Mouse (Mus musculus) heart, embryonic 10.5 days (tissue): ENCODE measurements at regions not wholly inside any gene's neighbourhood (a gene's known extent, or its start where the extent isn't known, plus 50 kb on each side); places are given as distances from the start of the nearest gene placed in this dataset.
"Not testable (repeated sequence)": the region's sequence is repeated elsewhere in the genome, so short reads cannot be mapped to it uniquely, and the experiment has no call there.

Experiments
- DNase-seq: peaks from one replicate; pipeline ENCODE4 v3.0.0-alpha.2; 2017; ENCODE audit warnings: low spot score
- H3K27ac ChIP-seq: fragments of 300-500 bp; sonication (generic); 2 replicates; pipeline ENCODE4 v1.5.1; 2016; ENCODE audit warnings: mild to moderate bottlenecking
- H3K27me3 ChIP-seq: fragments of 300-500 bp; sonication (generic); 2 replicates; pipeline ENCODE4 v1.6.1; 2016; ENCODE audit warnings: mild to moderate bottlenecking; ENCODE audit not compliant: poor library complexity, insufficient read depth, severe bottlenecking
- H3K36me3 ChIP-seq: fragments of 300-500 bp; sonication (generic); 2 replicates; pipeline ENCODE4 v1.6.1; 2016; ENCODE audit warnings: mild to moderate bottlenecking, moderate library complexity
- H3K4me1 ChIP-seq: fragments of 300-500 bp; sonication (generic); 2 replicates; pipeline ENCODE4 v1.6.1; 2016; ENCODE audit warnings: mild to moderate bottlenecking
- H3K4me3 ChIP-seq: fragments of 300-500 bp; sonication (generic); 2 replicates; pipeline ENCODE4 v1.5.1; 2016; ENCODE audit warnings: mild to moderate bottlenecking, moderate library complexity
- H3K9me3 ChIP-seq: fragments of 300-500 bp; sonication (generic); 2 replicates; pipeline ENCODE4 v1.6.1; 2016; ENCODE audit warnings: mild to moderate bottlenecking, moderate library complexity
- whole genome bisulfite sequencing: fragments of 180-500 bp; shearing (Covaris S2); methylation state at CpG from one replicate; pipeline ENCODE4 v1.1.7; 2016; 5-methylcytosine and 5-hydroxymethylcytosine counted together

GRCm38 (mm10) chr14:86599511-86599910 is 541.5 kb downstream of the Diaph3 start:
- 76% methylated on average over 3 of the region's 3 CpGs for WGBS
- no peaks in the 10 kb centered on the region for H3K9me3 ChIP-seq
- no peak overlapping the region for H3K27ac ChIP-seq
- DNase-seq: no peak
- no peaks in the 10 kb centered on the region for H3K27me3 ChIP-seq
- no peaks in the 10 kb centered on the region for H3K4me1 ChIP-seq
- no peak overlapping the region for H3K4me3 ChIP-seq
- H3K36me3 ChIP-seq: no peaks in the 10 kb centered on the region

GRCm38 (mm10) chr14:86588525-86588924 is 552.5 kb downstream of the Diaph3 start:
- Histone ChIP-seq H3K36me3 (no peaks in the 10 kb centered on the region), H3K27me3 (no peaks in the 10 kb centered on the region), H3K4me3 (no peak overlapping the region), H3K4me1 (no peaks in the 10 kb centered on the region), H3K27ac (no peak overlapping the region), H3K9me3 (no peaks in the 10 kb centered on the region)
- WGBS: 87% methylated on average over 2 of the region's 2 CpGs
- DNase-seq: no peak

- 64% methylated on average over 5 of the region's 5 CpGs for WGBS
- not testable (repeated sequence) for H3K36me3 ChIP-seq, H3K4me3 ChIP-seq, H3K27me3 ChIP-seq, H3K4me1 ChIP-seq, H3K27ac ChIP-seq, H3K9me3 ChIP-seq, DNase-seq
Measured at GRCm38 (mm10) chr14:86585959-86586358, 555.1 kb downstream of the Diaph3 start.

GRCm38 (mm10) chr14:86562728-86563127 is 578.3 kb downstream of the Diaph3 start:
- H3K27me3 ChIP-seq: no peaks in the 10 kb centered on the region
- H3K4me3 ChIP-seq: no peak overlapping the region
- no peaks in the 10 kb centered on the region for H3K9me3 ChIP-seq
- H3K36me3 ChIP-seq: no peaks in the 10 kb centered on the region
- DNase-seq: no peak
- no peak overlapping the region for H3K27ac ChIP-seq
- H3K4me1 ChIP-seq: no peaks in the 10 kb centered on the region
- WGBS: 59% methylated on average over 2 of the region's 2 CpGs

GRCm38 (mm10) chr14:86537992-86538391 is 603.0 kb downstream of the Diaph3 start:
- H3K27me3 ChIP-seq: no peaks in the 10 kb centered on the region
- DNase-seq: no peak
- WGBS: 76% methylated on average over 5 of the region's 5 CpGs

GRCm38 (mm10) chr14:86536341-86537027 is 604.6 kb downstream of the Diaph3 start:
- no peak overlapping the region for H3K27ac ChIP-seq
- no peaks in the 10 kb centered on the region for H3K9me3 ChIP-seq
- H3K27me3 ChIP-seq: no peaks in the 10 kb centered on the region
- H3K4me1 ChIP-seq: no peaks in the 10 kb centered on the region
- H3K4me3 ChIP-seq: no peak overlapping the region
- WGBS: 78% methylated on average over 1 of the region's 1 CpGs
- no peak for DNase-seq
- no peaks in the 10 kb centered on the region for H3K36me3 ChIP-seq

More at GRCm38 (mm10) chr14:86537992-86538391, 603.0 kb downstream of the Diaph3 start:
- no peaks in the 10 kb centered on the region for H3K36me3 ChIP-seq
- H3K4me1 ChIP-seq: no peaks in the 10 kb centered on the region
- H3K27ac ChIP-seq: no peak overlapping the region
- no peak overlapping the region for H3K4me3 ChIP-seq
- H3K9me3 ChIP-seq: no peaks in the 10 kb centered on the region

- Histone ChIP-seq H3K4me3 (no peak overlapping the region), H3K27me3 (no peaks in the 10 kb centered on the region), H3K36me3 (no peaks in the 10 kb centered on the region), H3K9me3 (no peaks in the 10 kb centered on the region), H3K4me1 (no peaks in the 10 kb centered on the region), H3K27ac (no peak overlapping the region)
- DNase-seq: no peak
- 92% methylated on average over 9 of the region's 9 CpGs for WGBS
Measured at GRCm38 (mm10) chr14:86510408-86510807, 630.6 kb downstream of the Diaph3 start.

- H3K4me3 ChIP-seq: no peak overlapping the region
- no peaks in the 10 kb centered on the region for H3K36me3 ChIP-seq
- WGBS: 86% methylated on average over 6 of the region's 6 CpGs
- H3K27ac ChIP-seq: no peak overlapping the region
- DNase-seq: no peak
- H3K27me3 ChIP-seq: no peaks in the 10 kb centered on the region
- no peaks in the 10 kb centered on the region for H3K4me1 ChIP-seq
- no peaks in the 10 kb centered on the region for H3K9me3 ChIP-seq
Measured at GRCm38 (mm10) chr14:86509686-86510085, 631.3 kb downstream of the Diaph3 start.

GRCm38 (mm10) chr14:86506286-86506685 is 634.7 kb downstream of the Diaph3 start:
- no peaks in the 10 kb centered on the region for H3K4me1 ChIP-seq
- H3K36me3 ChIP-seq: no peaks in the 10 kb centered on the region
- H3K4me3 ChIP-seq: no peak overlapping the region
- 87% methylated on average over 6 of the region's 6 CpGs for WGBS
- H3K27ac ChIP-seq: no peak overlapping the region
- H3K27me3 ChIP-seq: no peaks in the 10 kb centered on the region
- no peaks in the 10 kb centered on the region for H3K9me3 ChIP-seq
- no peak for DNase-seq

- no peak for DNase-seq
- 75% methylated on average over 4 of the region's 4 CpGs for WGBS
Measured at GRCm38 (mm10) chr14:86490826-86491225, 650.2 kb downstream of the Diaph3 start.

GRCm38 (mm10) chr14:86489872-86490631 is 651.0 kb downstream of the Diaph3 start:
- H3K27me3 ChIP-seq: no peaks in the 10 kb centered on the region
- peaks cover 15% of the 10 kb centered on the region; the same call in 1 of the 2 replicates for H3K4me1 ChIP-seq
- no peak overlapping the region for H3K4me3 ChIP-seq
- WGBS: 61% methylated on average over 13 of the region's 13 CpGs
- no peak overlapping the region for H3K27ac ChIP-seq
- DNase-seq: no peak
- H3K36me3 ChIP-seq: no peaks in the 10 kb centered on the region
- H3K9me3 ChIP-seq: no peaks in the 10 kb centered on the region

More at GRCm38 (mm10) chr14:86490826-86491225, 650.2 kb downstream of the Diaph3 start:
- no peaks in the 10 kb centered on the region for H3K9me3 ChIP-seq
- no peak overlapping the region for H3K27ac ChIP-seq
- H3K27me3 ChIP-seq: no peaks in the 10 kb centered on the region
- H3K4me3 ChIP-seq: no peak overlapping the region
- H3K4me1 ChIP-seq: peaks cover 19% of the 10 kb centered on the region; the same call in 1 of the 2 replicates
- no peaks in the 10 kb centered on the region for H3K36me3 ChIP-seq

GRCm38 (mm10) chr14:86489044-86489816 is 651.8 kb downstream of the Diaph3 start:
- no peaks in the 10 kb centered on the region for H3K27me3 ChIP-seq
- DNase-seq: no peak
- no peaks in the 10 kb centered on the region for H3K9me3 ChIP-seq
- no peaks in the 10 kb centered on the region for H3K36me3 ChIP-seq
- no peak overlapping the region for H3K27ac ChIP-seq
- H3K4me3 ChIP-seq: no peak overlapping the region
- H3K4me1 ChIP-seq: peaks cover 15% of the 10 kb centered on the region; the same call in 1 of the 2 replicates
- WGBS: 80% methylated on average over 16 of the region's 16 CpGs
